Mouse (Mus musculus): ENCODE results near the gene Hsd17b14. TPM values are rescaled to one million over a fixed set of nuclear protein-coding genes. Genes with fewer than 3 reads are reported as not detected.
A peak's percentile ranks its signal among the peaks of the same experiment; 100 is the strongest.
"Not testable (repeated sequence)": the region's sequence is repeated elsewhere in the genome, so short reads cannot be mapped to it uniquely, and the experiment has no call there.

Hsd17b14 gene
- polyA plus RNA-seq, 1 experiment from 2014 or later: 2.5 TPM

GRCm38 (mm10) chr7:45524841-45525621 is 29.7 kb upstream of the Hsd17b14 start:
- Histone ChIP-seq H3K27ac (ENCODE audit: low read depth) (peak overlapping the region; percentile 90), H3K36me3 (ENCODE audit: control insufficient read depth, insufficient read depth, low read length) (peaks cover 9% of the 10 kb centered on the region; the same call in 1 of the 2 replicates), H3K4me3 (ENCODE audit: low read depth, low read length) (peak overlapping the region; percentile 88), H3K4me1 (replicated peaks; ENCODE audit: control insufficient read depth, insufficient read depth, low read length) (peaks cover 31% of the 10 kb centered on the region), H3K4me2 (ENCODE audit: low read length) (peak overlapping the region; percentile 95), H3K9ac (ENCODE audit: low read length) (peak overlapping the region; percentile 78), H3K9me3 (ENCODE audit: control insufficient read depth, low read length) (no peaks in the 10 kb centered on the region), H3K27me3 (replicated peaks; ENCODE audit: control insufficient read depth, insufficient read depth, low read length) (no peaks in the 10 kb centered on the region)
- no peak for DNase-seq (ENCODE audit: low spot score)
- 25% methylated on average over 12 of the region's 12 CpGs for WGBS
- no peak for ATAC-seq (replicated peaks; ENCODE audit: low FRiP score, low TSS enrichment, low read depth)

- Histone ChIP-seq H3K4me3 (ENCODE audit: low read depth, low read length) (peak within 1 kb of the TSS; percentile 88), H3K9me3 (ENCODE audit: control insufficient read depth, low read length) (no peaks in the 10 kb centered on the region), H3K4me1 (replicated peaks; ENCODE audit: control insufficient read depth, insufficient read depth, low read length) (peaks cover 31% of the 10 kb centered on the region), H3K4me2 (ENCODE audit: low read length) (peak within 1 kb of the TSS; percentile 95), H3K27me3 (replicated peaks; ENCODE audit: control insufficient read depth, insufficient read depth, low read length) (no peaks in the 10 kb centered on the region), H3K27ac (ENCODE audit: low read depth) (peak within 1 kb of the TSS; percentile 90), H3K36me3 (ENCODE audit: control insufficient read depth, insufficient read depth, low read length) (peaks cover 9% of the 10 kb centered on the region; the same call in 1 of the 2 replicates), H3K9ac (ENCODE audit: low read length) (peak within 1 kb of the TSS; percentile 78)
- DNase-seq (ENCODE audit: low spot score): peak; percentile 100
- under 1% methylated on average over 54 of the region's 54 CpGs for WGBS
- peak; percentile 85 for ATAC-seq (replicated peaks; ENCODE audit: low FRiP score, low TSS enrichment, low read depth)
Measured at GRCm38 (mm10) chr7:45525809-45526473, 28.8 kb upstream of the Hsd17b14 start, which contains the start of the genes Ppp1r15a and Plekha4. Ppp1r15a (minus strand) TSS chr7:45526268. Plekha4 (plus strand) TSS chr7:45526330.

- no peak for ATAC-seq (replicated peaks; ENCODE audit: low FRiP score, low TSS enrichment, low read depth)
- peak overlapping the region; percentile 90 for H3K27ac ChIP-seq (ENCODE audit: low read depth)
- H3K9ac ChIP-seq (ENCODE audit: low read length): peak overlapping the region; percentile 78
- peak overlapping the region; percentile 95 for H3K4me2 ChIP-seq (ENCODE audit: low read length)
- H3K27me3 ChIP-seq (replicated peaks; ENCODE audit: control insufficient read depth, insufficient read depth, low read length): no peaks in the 10 kb centered on the region
- H3K4me3 ChIP-seq (ENCODE audit: low read depth, low read length): peak overlapping the region; percentile 88
- peaks cover 31% of the 10 kb centered on the region for H3K4me1 ChIP-seq (replicated peaks; ENCODE audit: control insufficient read depth, insufficient read depth, low read length)
- WGBS: 23% methylated on average over 7 of the region's 7 CpGs
- no peaks in the 10 kb centered on the region for H3K9me3 ChIP-seq (ENCODE audit: control insufficient read depth, low read length)
- DNase-seq (ENCODE audit: low spot score): no peak
- peaks cover 9% of the 10 kb centered on the region; the same call in 1 of the 2 replicates for H3K36me3 ChIP-seq (ENCODE audit: control insufficient read depth, insufficient read depth, low read length)
Measured at GRCm38 (mm10) chr7:45526474-45527120, 28.1 kb upstream of the Hsd17b14 start.

DNA sequence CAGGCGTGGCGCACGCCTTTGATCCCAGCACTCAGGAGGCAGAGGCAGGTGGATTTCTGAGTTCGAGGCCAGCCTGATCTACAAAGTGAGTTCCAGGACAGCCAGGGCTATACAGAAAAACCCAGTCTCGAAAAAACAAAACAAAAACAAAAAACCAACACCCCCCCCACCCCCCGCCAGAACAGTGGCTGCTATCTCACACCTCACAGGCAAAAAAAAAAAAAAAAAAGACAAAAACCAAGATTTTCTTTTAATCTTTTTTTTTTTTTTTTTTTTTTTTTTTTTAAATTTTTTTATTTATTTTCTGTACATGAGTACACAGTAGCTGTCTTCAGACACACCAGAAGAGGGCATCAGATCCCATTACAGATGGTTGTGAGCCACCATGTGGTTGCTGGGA is 27.5 kb upstream of the Hsd17b14 start:
- H3K4me2 ChIP-seq (ENCODE audit: low read length); ATAC-seq (replicated peaks; ENCODE audit: low FRiP score, low TSS enrichment, low read depth); H3K4me3 ChIP-seq (ENCODE audit: low read depth, low read length); H3K9me3 ChIP-seq (ENCODE audit: control insufficient read depth, low read length); H3K27me3 ChIP-seq (replicated peaks; ENCODE audit: control insufficient read depth, insufficient read depth, low read length); H3K9ac ChIP-seq (ENCODE audit: low read length); DNase-seq (ENCODE audit: low spot score); H3K36me3 ChIP-seq (ENCODE audit: control insufficient read depth, insufficient read depth, low read length): not testable (repeated sequence)
- Histone ChIP-seq H3K4me1 (replicated peaks; ENCODE audit: control insufficient read depth, insufficient read depth, low read length) (peaks cover 29% of the 10 kb centered on the region), H3K27ac (ENCODE audit: low read depth) (peak overlapping the region; percentile 90; the same call in 1 of the 2 replicates)
- WGBS: 87% methylated on average over 6 of the region's 6 CpGs

GRCm38 (mm10) chr7:45529461-45529860 is 25.2 kb upstream of the Hsd17b14 start:
- DNase-seq (ENCODE audit: low spot score): no peak
- Histone ChIP-seq H3K4me2 (ENCODE audit: low read length) (no peak overlapping the region), H3K27me3 (replicated peaks; ENCODE audit: control insufficient read depth, insufficient read depth, low read length) (no peaks in the 10 kb centered on the region), H3K4me1 (replicated peaks; ENCODE audit: control insufficient read depth, insufficient read depth, low read length) (peaks cover 14% of the 10 kb centered on the region), H3K9ac (ENCODE audit: low read length) (0 out of 2 replicates have a peak overlapping the region, but pooled peaks have one; percentile 3), H3K27ac (ENCODE audit: low read depth) (peak overlapping the region; percentile 51; the same call in 1 of the 2 replicates), H3K4me3 (ENCODE audit: low read depth, low read length) (no peak overlapping the region), H3K36me3 (ENCODE audit: control insufficient read depth, insufficient read depth, low read length) (no peaks in the 10 kb centered on the region), H3K9me3 (ENCODE audit: control insufficient read depth, low read length) (no peaks in the 10 kb centered on the region)
- WGBS: 15% methylated on average over 6 of the region's 6 CpGs
- no peak for ATAC-seq (replicated peaks; ENCODE audit: low FRiP score, low TSS enrichment, low read depth)

- no peak overlapping the region for H3K4me2 ChIP-seq (ENCODE audit: low read length)
Measured at GRCm38 (mm10) chr7:45530643-45531042, 24.1 kb upstream of the Hsd17b14 start.

DNA sequence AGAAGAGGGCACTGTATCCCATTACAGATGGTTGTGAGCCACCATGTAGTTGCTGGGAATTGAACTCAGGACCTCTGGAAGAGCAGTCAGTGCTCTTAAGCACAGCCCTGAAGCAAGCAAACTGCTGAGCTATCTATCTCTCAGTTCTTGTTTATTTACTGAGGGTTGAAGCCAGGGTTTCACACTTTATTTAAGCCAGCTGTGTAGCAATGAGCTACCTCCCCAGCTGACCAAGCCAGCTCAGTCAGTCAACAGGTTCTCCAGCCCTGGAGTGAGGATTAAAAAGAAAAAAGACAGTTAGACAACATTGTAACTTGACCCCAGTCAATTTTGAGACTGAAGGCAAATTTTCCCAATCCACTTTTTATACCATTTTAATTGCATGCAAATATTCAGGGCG is 19.0 kb upstream of the Hsd17b14 start:
- ATAC-seq (replicated peaks; ENCODE audit: low FRiP score, low TSS enrichment, low read depth) (no peak), DNase-seq (ENCODE audit: low spot score) (no peak)
- Histone ChIP-seq H3K4me3 (ENCODE audit: low read depth, low read length) (no peak overlapping the region), H3K9ac (ENCODE audit: low read length) (no peak overlapping the region), H3K4me2 (ENCODE audit: low read length) (no peak overlapping the region), H3K4me1 (replicated peaks; ENCODE audit: control insufficient read depth, insufficient read depth, low read length) (no peaks in the 10 kb centered on the region; the same call in 1 of the 2 replicates), H3K9me3 (ENCODE audit: control insufficient read depth, low read length) (no peaks in the 10 kb centered on the region), H3K27me3 (replicated peaks; ENCODE audit: control insufficient read depth, insufficient read depth, low read length) (no peaks in the 10 kb centered on the region), H3K36me3 (ENCODE audit: control insufficient read depth, insufficient read depth, low read length) (no peaks in the 10 kb centered on the region), H3K27ac (ENCODE audit: low read depth) (no peak overlapping the region)
- 68% methylated on average over 1 of the region's 1 CpGs for WGBS

More at GRCm38 (mm10) chr7:45530643-45531042, 24.1 kb upstream of the Hsd17b14 start:
- no peaks in the 10 kb centered on the region for H3K27me3 ChIP-seq (replicated peaks; ENCODE audit: control insufficient read depth, insufficient read depth, low read length)
- no peak overlapping the region for H3K4me3 ChIP-seq (ENCODE audit: low read depth, low read length)
- no peaks in the 10 kb centered on the region for H3K9me3 ChIP-seq (ENCODE audit: control insufficient read depth, low read length)
- H3K4me1 ChIP-seq (replicated peaks; ENCODE audit: control insufficient read depth, insufficient read depth, low read length): peaks cover 3% of the 10 kb centered on the region; the same call in 1 of the 2 replicates
- H3K36me3 ChIP-seq (ENCODE audit: control insufficient read depth, insufficient read depth, low read length): no peaks in the 10 kb centered on the region
- ATAC-seq (replicated peaks; ENCODE audit: low FRiP score, low TSS enrichment, low read depth) (no peak), DNase-seq (ENCODE audit: low spot score) (no peak)
- H3K9ac ChIP-seq (ENCODE audit: low read length): no peak overlapping the region
- 63% methylated on average over 2 of the region's 2 CpGs for WGBS
- no peak overlapping the region for H3K27ac ChIP-seq (ENCODE audit: low read depth)

DNA sequence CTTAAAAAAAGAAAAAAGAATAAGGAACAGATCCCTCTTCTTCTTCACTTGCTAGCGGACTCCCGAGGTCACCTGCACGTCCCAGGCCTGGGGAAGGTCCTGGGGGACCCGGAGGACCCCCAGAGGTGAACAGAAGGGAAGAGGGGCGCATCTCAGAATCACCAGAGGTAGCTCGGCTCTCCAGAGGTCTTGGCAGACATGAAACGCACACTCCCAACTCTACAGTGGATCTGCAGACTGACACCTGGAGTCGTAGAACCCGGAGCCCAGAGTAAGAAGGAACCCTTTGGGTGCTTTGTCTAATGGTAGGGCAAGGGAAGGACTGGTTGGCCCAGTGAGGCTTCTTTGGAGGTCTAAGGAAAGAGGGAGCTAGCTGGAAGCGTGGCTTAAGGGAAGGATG is 17.1 kb upstream of the Hsd17b14 start:
- H3K27me3 ChIP-seq (replicated peaks; ENCODE audit: control insufficient read depth, insufficient read depth, low read length): no peaks in the 10 kb centered on the region
- no peak overlapping the region for H3K27ac ChIP-seq (ENCODE audit: low read depth)
- no peaks in the 10 kb centered on the region; the same call in 1 of the 2 replicates for H3K4me1 ChIP-seq (replicated peaks; ENCODE audit: control insufficient read depth, insufficient read depth, low read length)
- ATAC-seq (replicated peaks; ENCODE audit: low FRiP score, low TSS enrichment, low read depth) (no peak), DNase-seq (ENCODE audit: low spot score) (no peak)
- H3K9me3 ChIP-seq (ENCODE audit: control insufficient read depth, low read length): no peaks in the 10 kb centered on the region
- peak overlapping the region; percentile 51; the same call in 1 of the 2 replicates for H3K9ac ChIP-seq (ENCODE audit: low read length)
- 88% methylated on average over 10 of the region's 10 CpGs for WGBS
- H3K4me3 ChIP-seq (ENCODE audit: low read depth, low read length): peak overlapping the region; percentile 50
- peak overlapping the region; percentile 86 for H3K4me2 ChIP-seq (ENCODE audit: low read length)
- H3K36me3 ChIP-seq (ENCODE audit: control insufficient read depth, insufficient read depth, low read length): no peaks in the 10 kb centered on the region

All from intestine, embryonic 14.5 days (tissue).